Mouse (Mus musculus) hindbrain, postnatal 0 days (tissue): Measurements from ENCODE around the gene Atp6v0e. TPM values are rescaled to one million over a fixed set of nuclear protein-coding genes. Genes with fewer than 3 reads are reported as not detected.

Source experiments
- ATAC-seq: fragments of 200-750 bp; cut with Nextera tagmentation; 2 replicates; pipeline ENCODE4 v1.8.0; 2017; ENCODE audit warnings: mild to moderate bottlenecking, moderate TSS enrichment, moderate library complexity
- DNase-seq: peaks from one replicate; pipeline ENCODE4 v3.0.0-alpha.2; 2015; ENCODE audit warnings: low spot score
- H3K27ac ChIP-seq: fragments of 300-500 bp; sonication (generic); 2 replicates; pipeline ENCODE4 v1.5.1; 2014; ENCODE audit warnings: mild to moderate bottlenecking
- H3K27me3 ChIP-seq: fragments of 300-500 bp; sonication (generic); 2 replicates; pipeline ENCODE4 v1.6.1; 2014; ENCODE audit warnings: low read length, mixed read lengths; ENCODE audit not compliant: insufficient read depth
- H3K36me3 ChIP-seq: fragments of 300-500 bp; sonication (generic); 2 replicates; pipeline ENCODE4 v1.6.1; 2014; ENCODE audit warnings: low read length, mixed read lengths; ENCODE audit not compliant: insufficient read depth
- H3K4me1 ChIP-seq: fragments of 300-500 bp; sonication (generic); 2 replicates; pipeline ENCODE4 v1.6.1; 2014; ENCODE audit warnings: antibody characterized with exemption, low read length, mixed read lengths; ENCODE audit not compliant: insufficient read depth
- H3K4me2 ChIP-seq: fragments of 300-500 bp; sonication (generic); 2 replicates; pipeline ENCODE4 v1.6.1; 2014; ENCODE audit warnings: low read depth, mild to moderate bottlenecking, low read length, moderate library complexity, mixed read lengths
- H3K4me3 ChIP-seq: fragments of 300-500 bp; sonication (generic); 2 replicates; pipeline ENCODE4 v1.5.1; 2014; ENCODE audit warnings: low read length
- H3K9ac ChIP-seq: fragments of 300-500 bp; sonication (generic); replicated peaks from 2 replicates; pipeline ENCODE4 v1.6.1; 2014; ENCODE audit warnings: mild to moderate bottlenecking, low read length, moderate library complexity, mixed read lengths
- H3K9me3 ChIP-seq: fragments of 300-500 bp; sonication (generic); 2 replicates; pipeline ENCODE4 v1.6.1; 2016; ENCODE audit warnings: low read length, mixed read lengths
- CTCF ChIP-seq: IDR thresholded peaks from 2 replicates; pipeline ENCODE4 v1.5.1; 2016; ENCODE audit warnings: antibody characterized with exemption, control low read depth, low read depth
- WGBS: fragments of 180-500 bp; shearing (Covaris S2); extraction: QIAGEN DNeasy Blood & Tissue Kit; methylation state at CpG from one replicate; pipeline ENCODE4 v1.1.7; 2014; 5-methylcytosine and 5-hydroxymethylcytosine counted together
- polyA plus RNA-seq: library from polyadenylated mRNA; unstranded; fragments of >200 nt; fragmentation: Nextera tagmentation; extraction: Ambion mirVana; gene quantifications from 2 replicates; pipeline ENCODE4 v1.2.1, GENCODE M21; 2015
- total RNA-seq: library from RNA; depleted of rRNA; stranded (reverse); fragments of >200 nt; gene quantifications from 2 replicates; pipeline ENCODE4 v1.2.3, GENCODE M21; 2014

Atp6v0e gene
- total and polyA plus RNA-seq, 2 experiments from 2014 or later: 98.2 to 121 TPM

GRCm38 (mm10) chr17:26628936-26629335 lies 34.1 kb upstream of the Atp6v0e start:
- H3K9ac ChIP-seq: no peak overlapping the region
- peaks cover 63% of the 10 kb centered on the region for H3K36me3 ChIP-seq
- 94% methylated on average over 3 of the region's 3 CpGs for WGBS
- H3K4me2 ChIP-seq: no peak overlapping the region
- H3K27me3 ChIP-seq: no peaks in the 10 kb centered on the region
- H3K4me1 ChIP-seq: no peaks in the 10 kb centered on the region
- no peak for ATAC-seq
- no peak overlapping the region for H3K4me3 ChIP-seq
- H3K9me3 ChIP-seq: no peaks in the 10 kb centered on the region
- no peak for DNase-seq
- H3K27ac ChIP-seq: no peak overlapping the region
- no peak for TF ChIP-seq CTCF

- peaks cover 60% of the 10 kb centered on the region for H3K36me3 ChIP-seq
Measured at GRCm38 (mm10) chr17:26631811-26632327, 31.2 kb upstream of the Atp6v0e start.

DNA sequence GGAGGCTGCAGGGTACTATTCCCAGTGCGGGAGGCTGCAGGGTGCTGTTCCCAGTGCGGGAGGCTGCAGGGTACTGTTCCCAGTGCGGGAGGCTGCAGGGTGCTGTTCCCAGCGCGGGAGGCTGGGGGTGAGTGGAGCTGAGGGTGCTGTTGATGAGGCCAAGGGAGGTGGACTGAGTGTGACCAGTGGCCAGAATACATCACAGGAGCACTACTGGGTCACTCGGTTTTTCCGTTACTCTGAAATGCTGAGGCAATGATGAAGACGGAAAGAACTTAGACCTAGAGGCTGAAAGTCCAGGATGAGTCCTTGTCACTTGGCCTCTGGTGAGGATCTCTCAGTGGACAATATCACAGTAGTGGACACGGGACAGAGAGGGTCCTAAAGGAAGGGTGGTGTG lies 29.8 kb upstream of the Atp6v0e start:
- TF ChIP-seq CTCF: no peak
- 94% methylated on average over 9 of the region's 9 CpGs for WGBS
- Histone ChIP-seq H3K27me3 (no peaks in the 10 kb centered on the region), H3K4me2 (no peak overlapping the region), H3K4me1 (no peaks in the 10 kb centered on the region), H3K36me3 (peaks cover 54% of the 10 kb centered on the region; the same call in 1 of the 2 replicates), H3K4me3 (no peak overlapping the region), H3K9ac (no peak overlapping the region), H3K9me3 (no peaks in the 10 kb centered on the region), H3K27ac (no peak overlapping the region)
- no peak for ATAC-seq
- no peak for DNase-seq

More at GRCm38 (mm10) chr17:26631811-26632327, 31.2 kb upstream of the Atp6v0e start:
- no peak overlapping the region for H3K4me2 ChIP-seq
- no peak overlapping the region for H3K9ac ChIP-seq
- no peak for DNase-seq
- no peaks in the 10 kb centered on the region for H3K9me3 ChIP-seq
- TF ChIP-seq CTCF: no peak
- H3K27ac ChIP-seq: no peak overlapping the region
- no peak for ATAC-seq
- H3K4me1 ChIP-seq: no peaks in the 10 kb centered on the region
- H3K27me3 ChIP-seq: no peaks in the 10 kb centered on the region
- WGBS: 85% methylated on average over 8 of the region's 8 CpGs
- H3K4me3 ChIP-seq: no peak overlapping the region

DNA sequence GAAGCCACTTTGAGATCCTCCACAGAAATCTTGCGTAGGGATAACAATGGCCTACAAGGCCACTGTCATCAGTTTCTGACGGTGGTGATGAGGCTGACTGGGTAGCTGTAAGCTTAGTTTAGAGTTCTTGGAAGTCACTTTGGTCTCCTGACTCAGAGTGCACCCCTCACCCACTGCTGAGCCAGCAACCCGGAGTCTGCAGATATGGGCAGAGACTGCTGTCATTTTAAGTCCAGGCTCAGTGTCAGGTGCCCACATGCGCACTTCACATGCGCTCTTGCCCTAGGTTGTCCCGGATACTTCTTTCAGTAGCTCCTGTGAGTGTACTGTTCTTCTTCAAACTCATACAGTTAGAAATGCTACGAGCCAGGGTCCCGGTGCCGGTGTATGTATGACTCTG lies 29.1 kb upstream of the Atp6v0e start:
- H3K9ac ChIP-seq: no peak overlapping the region
- TF ChIP-seq CTCF: no peak
- H3K36me3 ChIP-seq: peaks cover 55% of the 10 kb centered on the region
- H3K4me1 ChIP-seq: no peaks in the 10 kb centered on the region
- H3K27me3 ChIP-seq: no peaks in the 10 kb centered on the region
- no peak overlapping the region for H3K4me2 ChIP-seq
- H3K9me3 ChIP-seq: no peaks in the 10 kb centered on the region
- no peak for ATAC-seq
- WGBS: 93% methylated on average over 9 of the region's 9 CpGs
- H3K4me3 ChIP-seq: no peak overlapping the region
- no peak for DNase-seq
- H3K27ac ChIP-seq: no peak overlapping the region

DNA sequence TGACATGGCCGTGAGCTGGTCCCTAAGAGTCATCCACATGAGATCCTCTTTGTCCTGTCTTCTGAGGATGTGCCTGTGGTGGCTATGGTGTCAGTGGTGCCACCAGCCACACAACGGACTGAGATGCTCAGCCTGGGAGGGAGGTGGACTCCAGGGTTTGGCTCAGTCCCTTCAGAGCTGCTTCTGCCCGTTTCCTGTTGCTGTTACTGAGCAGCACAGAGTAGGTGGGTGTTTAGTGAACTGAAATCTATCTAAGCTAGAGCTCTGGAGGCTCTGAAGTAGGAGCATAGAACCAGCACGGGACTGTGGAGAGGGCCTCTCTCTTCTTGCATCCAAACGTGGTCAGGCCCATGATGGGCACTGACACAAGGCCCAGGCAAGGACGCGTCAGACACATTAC lies 28.5 kb upstream of the Atp6v0e start:
- TF ChIP-seq CTCF: no peak
- no peak overlapping the region for H3K4me3 ChIP-seq
- 89% methylated on average over 7 of the region's 7 CpGs for WGBS

DNA sequence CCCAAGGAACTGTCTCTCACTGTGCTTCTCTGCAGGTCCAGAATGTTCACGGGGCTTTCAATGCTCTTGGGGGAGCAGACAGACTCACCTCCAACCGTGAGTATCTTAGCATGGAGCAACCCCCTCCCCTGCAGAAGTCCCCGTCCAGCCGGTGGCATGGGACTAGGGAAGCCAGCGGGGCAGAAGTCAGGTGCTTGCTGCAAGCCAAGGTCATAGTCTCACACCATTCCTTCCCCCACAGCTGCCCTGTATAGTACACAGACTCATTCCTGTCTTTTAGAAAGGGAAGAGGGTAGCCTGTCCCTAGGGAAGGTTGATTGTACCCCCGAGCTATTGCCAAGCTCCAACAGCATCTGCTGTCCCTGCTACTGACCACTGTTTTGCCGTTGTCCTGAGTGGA lies 27.1 kb upstream of the Atp6v0e start:
- ATAC-seq (no peak), DNase-seq (no peak)
- H3K4me1 ChIP-seq: no peaks in the 10 kb centered on the region
- no peaks in the 10 kb centered on the region for H3K9me3 ChIP-seq
- H3K4me2 ChIP-seq: no peak overlapping the region
- H3K27me3 ChIP-seq: no peaks in the 10 kb centered on the region
- H3K4me3 ChIP-seq: no peak overlapping the region
- no peak for TF ChIP-seq CTCF
- no peak overlapping the region for H3K27ac ChIP-seq
- H3K36me3 ChIP-seq: peaks cover 55% of the 10 kb centered on the region
- no peak overlapping the region for H3K9ac ChIP-seq
- WGBS: 87% methylated on average over 7 of the region's 7 CpGs

More for the DNA sequence above, 28.5 kb upstream of the Atp6v0e start:
- Histone ChIP-seq H3K4me1 (no peaks in the 10 kb centered on the region), H3K27me3 (no peaks in the 10 kb centered on the region), H3K9me3 (no peaks in the 10 kb centered on the region), H3K9ac (no peak overlapping the region), H3K4me2 (no peak overlapping the region), H3K36me3 (peaks cover 57% of the 10 kb centered on the region), H3K27ac (no peak overlapping the region)
- ATAC-seq (no peak), DNase-seq (no peak)

GRCm38 (mm10) chr17:26637851-26638250 lies 25.2 kb upstream of the Atp6v0e start:
- Histone ChIP-seq H3K4me3 (no peak overlapping the region), H3K4me2 (no peak overlapping the region), H3K9me3 (no peaks in the 10 kb centered on the region), H3K36me3 (peaks cover 54% of the 10 kb centered on the region), H3K27ac (no peak overlapping the region), H3K27me3 (no peaks in the 10 kb centered on the region), H3K9ac (no peak overlapping the region), H3K4me1 (no peaks in the 10 kb centered on the region)
- no peak for ATAC-seq
- no peak for TF ChIP-seq CTCF
- no peak for DNase-seq
- WGBS: 77% methylated on average over 4 of the region's 4 CpGs
